Mouse (Mus musculus): Measurements from ENCODE around the gene Supt6. TPM values are rescaled to one million over a fixed set of nuclear protein-coding genes. Genes with fewer than 3 reads are reported as not detected.

Gene Supt6
- polyA plus RNA-seq, 1 experiment: 95.6 TPM

- Histone ChIP-seq H3K9me3 (no peaks in the 10 kb centered on the region), H3K36me3 (replicated peaks; ENCODE audit: low read length) (peaks cover 94% of the 10 kb centered on the region), H3K4me3 (replicated peaks) (no peak overlapping the region), H3K27me3 (replicated peaks) (no peaks in the 10 kb centered on the region), H3K4me1 (peaks cover 5% of the 10 kb centered on the region; the same call in 1 of the 2 replicates)
- TF ChIP-seq FLI1 (IDR thresholded peaks at IDR 0.05; ENCODE audit: low read length) (no peak), GATA1 (IDR thresholded peaks at IDR 0.05; ENCODE audit: borderline replicate concordance, low read length) (no peak)
These were observed 14.3 kb downstream of the Supt6 start for GRCm38 (mm10) chr11:78231518-78231917.

GRCm38 (mm10) chr11:78223586-78223985 lies 22.2 kb downstream of the Supt6 start:
- TF ChIP-seq FLI1 (IDR thresholded peaks at IDR 0.05; ENCODE audit: low read length) (no peak), GATA1 (IDR thresholded peaks at IDR 0.05; ENCODE audit: borderline replicate concordance, low read length) (no peak)
- no peaks in the 10 kb centered on the region for H3K4me1 ChIP-seq
- no peaks in the 10 kb centered on the region for H3K9me3 ChIP-seq
- no peak overlapping the region for H3K4me3 ChIP-seq (replicated peaks)
- H3K36me3 ChIP-seq (replicated peaks; ENCODE audit: low read length): peaks cover 99% of the 10 kb centered on the region
- H3K27me3 ChIP-seq (replicated peaks): no peaks in the 10 kb centered on the region

- TF ChIP-seq FLI1 (IDR thresholded peaks at IDR 0.05; ENCODE audit: low read length): no peak
- TF ChIP-seq GATA1 (IDR thresholded peaks at IDR 0.05; ENCODE audit: borderline replicate concordance, low read length): no peak
- peaks cover 100% of the 10 kb centered on the region for H3K36me3 ChIP-seq (replicated peaks; ENCODE audit: low read length)
These were observed 30.0 kb downstream of the Supt6 start for GRCm38 (mm10) chr11:78215709-78216317.

GRCm38 (mm10) chr11:78213086-78213817 lies 32.5 kb downstream of the Supt6 start:
- no peak for TF ChIP-seq FLI1 (IDR thresholded peaks at IDR 0.05; ENCODE audit: low read length)
- TF ChIP-seq GATA1 (IDR thresholded peaks at IDR 0.05; ENCODE audit: borderline replicate concordance, low read length): no peak
- H3K27me3 ChIP-seq (replicated peaks): no peaks in the 10 kb centered on the region
- peaks cover 18% of the 10 kb centered on the region for H3K4me1 ChIP-seq
- peaks cover 100% of the 10 kb centered on the region for H3K36me3 ChIP-seq (replicated peaks; ENCODE audit: low read length)
- H3K9me3 ChIP-seq: no peaks in the 10 kb centered on the region
- peak overlapping the region; percentile 11 for H3K4me3 ChIP-seq (replicated peaks)

More at GRCm38 (mm10) chr11:78215709-78216317, 30.0 kb downstream of the Supt6 start:
- Histone ChIP-seq H3K4me3 (replicated peaks) (no peak overlapping the region), H3K9me3 (no peaks in the 10 kb centered on the region), H3K4me1 (peaks cover 16% of the 10 kb centered on the region), H3K27me3 (replicated peaks) (no peaks in the 10 kb centered on the region)

- H3K4me1 ChIP-seq: peaks cover 24% of the 10 kb centered on the region
- no peaks in the 10 kb centered on the region for H3K9me3 ChIP-seq
- peaks cover 100% of the 10 kb centered on the region for H3K36me3 ChIP-seq (replicated peaks; ENCODE audit: low read length)
- H3K4me3 ChIP-seq (replicated peaks): no peak overlapping the region
- no peaks in the 10 kb centered on the region for H3K27me3 ChIP-seq (replicated peaks)
- no peak for TF ChIP-seq GATA1 (IDR thresholded peaks at IDR 0.05; ENCODE audit: borderline replicate concordance, low read length)
These were observed 34.3 kb downstream of the Supt6 start for GRCm38 (mm10) chr11:78211513-78211912.

- TF ChIP-seq GATA1 (IDR thresholded peaks at IDR 0.05; ENCODE audit: borderline replicate concordance, low read length) (no peak), FLI1 (IDR thresholded peaks at IDR 0.05; ENCODE audit: low read length) (no peak)
- Histone ChIP-seq H3K36me3 (replicated peaks; ENCODE audit: low read length) (peaks cover 100% of the 10 kb centered on the region), H3K9me3 (no peaks in the 10 kb centered on the region), H3K27me3 (replicated peaks) (no peaks in the 10 kb centered on the region), H3K4me3 (replicated peaks) (no peak overlapping the region), H3K4me1 (peaks cover 20% of the 10 kb centered on the region)
These were observed 35.2 kb downstream of the Supt6 start for GRCm38 (mm10) chr11:78210615-78211014.

GRCm38 (mm10) chr11:78209886-78210285 lies 35.9 kb downstream of the Supt6 start:
- no peak overlapping the region for H3K4me3 ChIP-seq (replicated peaks)
- no peaks in the 10 kb centered on the region for H3K27me3 ChIP-seq (replicated peaks)
- no peaks in the 10 kb centered on the region for H3K9me3 ChIP-seq
- peaks cover 100% of the 10 kb centered on the region for H3K36me3 ChIP-seq (replicated peaks; ENCODE audit: low read length)
- H3K4me1 ChIP-seq: peaks cover 21% of the 10 kb centered on the region
- TF ChIP-seq FLI1 (IDR thresholded peaks at IDR 0.05; ENCODE audit: low read length) (no peak), GATA1 (IDR thresholded peaks at IDR 0.05; ENCODE audit: borderline replicate concordance, low read length) (no peak)

GRCm38 (mm10) chr11:78207190-78207589 lies 38.6 kb downstream of the Supt6 start:
- Histone ChIP-seq H3K4me3 (replicated peaks) (no peak overlapping the region), H3K9me3 (no peaks in the 10 kb centered on the region), H3K36me3 (replicated peaks; ENCODE audit: low read length) (peaks cover 98% of the 10 kb centered on the region), H3K4me1 (peaks cover 14% of the 10 kb centered on the region; the same call in 1 of the 2 replicates), H3K27me3 (replicated peaks) (no peaks in the 10 kb centered on the region)
- no peak for TF ChIP-seq GATA1 (IDR thresholded peaks at IDR 0.05; ENCODE audit: borderline replicate concordance, low read length)
- no peak for TF ChIP-seq FLI1 (IDR thresholded peaks at IDR 0.05; ENCODE audit: low read length)

GRCm38 (mm10) chr11:78205361-78206206 lies 40.2 kb downstream of the Supt6 start:
- TF ChIP-seq GATA1 (IDR thresholded peaks at IDR 0.05; ENCODE audit: borderline replicate concordance, low read length): no peak
- no peak for TF ChIP-seq FLI1 (IDR thresholded peaks at IDR 0.05; ENCODE audit: low read length)
- Histone ChIP-seq H3K4me1 (peaks cover 9% of the 10 kb centered on the region; the same call in 1 of the 2 replicates), H3K36me3 (replicated peaks; ENCODE audit: low read length) (peaks cover 82% of the 10 kb centered on the region), H3K4me3 (replicated peaks) (no peak overlapping the region), H3K9me3 (no peaks in the 10 kb centered on the region), H3K27me3 (replicated peaks) (no peaks in the 10 kb centered on the region)

Data from megakaryocyte, embryonic 14.5 days (primary cell).